Comparison of ENCODE assay signal across 8 mouse cellular contexts in genomic region chr6:51612371-51613051, GRCm38 (mm10).
DNase-seq lines count a peak whose midpoint lies in the region; ATAC-seq and TF ChIP-seq lines count a peak whose summit lies in the region.

No protein-coding gene starts in this region.

- H3K4me2 ChIP-seq in embryonic facial prominence, embryonic 12.5 days (replicated peaks) = peak overlapping the region; percentile 86
- H3K4me2 ChIP-seq in heart, embryonic 15.5 days = peak overlapping the region; percentile 96
- H3K4me2 ChIP-seq in liver, embryonic 12.5 days = peak overlapping the region; percentile 77

- H3K9ac ChIP-seq in embryonic facial prominence, embryonic 12.5 days = peak overlapping the region; percentile 55
- H3K9ac ChIP-seq in heart, embryonic 15.5 days = peak overlapping the region; percentile 64
- H3K9ac ChIP-seq in liver, embryonic 12.5 days = peak overlapping the region; percentile 49

- H3K4me3 ChIP-seq in C2C12 (ENCODE audit: insufficient read depth, poor library complexity, severe bottlenecking) = no peak overlapping the region
- H3K4me3 ChIP-seq in embryonic facial prominence, embryonic 12.5 days = peak overlapping the region; percentile 54
- H3K4me3 ChIP-seq in heart, embryonic 15.5 days = peak overlapping the region; percentile 74
- peak overlapping the region; percentile 59 for H3K4me3 ChIP-seq in liver, embryonic 12.5 days

- no peaks in the 10 kb centered on the region for H3K9me3 ChIP-seq in embryonic facial prominence, embryonic 12.5 days
- no peaks in the 10 kb centered on the region for H3K9me3 ChIP-seq in heart, embryonic 15.5 days (replicated peaks)
- H3K9me3 ChIP-seq in liver, embryonic 12.5 days (replicated peaks) = no peaks in the 10 kb centered on the region

- no peak overlapping the region for H3K27ac ChIP-seq in embryonic facial prominence, embryonic 12.5 days
- no peak overlapping the region for H3K27ac ChIP-seq in heart, embryonic 15.5 days
- H3K27ac ChIP-seq in liver, embryonic 12.5 days = no peak overlapping the region

- no peaks in the 10 kb centered on the region for H3K79me3 ChIP-seq in C2C12 (ENCODE audit: low read depth)

- H3K79me2 ChIP-seq in C2C12 (ENCODE audit: control insufficient read depth, insufficient read depth) = no peaks in the 10 kb centered on the region

- DNase-seq in adrenal gland, postnatal 10 days = peak; percentile 72
- peak; percentile 64 for DNase-seq in kidney, postnatal 14 days
- peak; percentile 71 for DNase-seq in testis, postnatal 10 days (ENCODE audit: low spot score)

- no peak for TF ChIP-seq CTCF in C2C12 (IDR thresholded peaks at IDR 0.05; ENCODE audit: control insufficient read depth, insufficient read depth, insufficient read length)

- H3K4me1 ChIP-seq in embryonic facial prominence, embryonic 12.5 days = 0 out of 2 replicates have a peak, but pooled peaks cover 3% of the 10 kb centered on the region
- H3K4me1 ChIP-seq in heart, embryonic 15.5 days (replicated peaks) = peaks cover 7% of the 10 kb centered on the region; the same call in 1 of the 2 replicates
- peaks cover 15% of the 10 kb centered on the region for H3K4me1 ChIP-seq in liver, embryonic 12.5 days

- H3K27me3 ChIP-seq in C2C12 (ENCODE audit: control insufficient read depth, insufficient read depth, insufficient read length) = peaks cover 3% of the 10 kb centered on the region
- H3K27me3 ChIP-seq in embryonic facial prominence, embryonic 12.5 days = peaks cover 14% of the 10 kb centered on the region
- H3K27me3 ChIP-seq in heart, embryonic 15.5 days = peaks cover 9% of the 10 kb centered on the region
- peaks cover 56% of the 10 kb centered on the region for H3K27me3 ChIP-seq in liver, embryonic 12.5 days (replicated peaks)

- no peaks in the 10 kb centered on the region for H3K36me3 ChIP-seq in C2C12 (ENCODE audit: control insufficient read depth, insufficient read depth)
- no peaks in the 10 kb centered on the region for H3K36me3 ChIP-seq in embryonic facial prominence, embryonic 12.5 days
- no peaks in the 10 kb centered on the region for H3K36me3 ChIP-seq in heart, embryonic 15.5 days
- H3K36me3 ChIP-seq in liver, embryonic 12.5 days = no peaks in the 10 kb centered on the region

- ATAC-seq in embryonic facial prominence, embryonic 12.5 days (ENCODE audit: insufficient number of reproducible peaks, insufficient read depth, low FRiP score, low TSS enrichment) = peak; percentile 75
- peak; percentile 90 for ATAC-seq in heart, embryonic 15.5 days (replicated peaks; ENCODE audit: insufficient number of reproducible peaks, insufficient read depth, low FRiP score, low read depth)
- peak; percentile 76 for ATAC-seq in liver, embryonic 12.5 days
- peak; percentile 52 for ATAC-seq in monocyte, adult 5-6 weeks (replicated peaks; ENCODE audit: insufficient number of reproducible peaks, low FRiP score, low TSS enrichment, poor library complexity, severe bottlenecking)

- peak overlapping the region; percentile 15 for H3ac ChIP-seq in C2C12 (ENCODE audit: control insufficient read depth, insufficient read length, low read depth)

- under 1% methylated on average over 54 of the region's 54 CpGs for WGBS in embryonic facial prominence, embryonic 12.5 days
- under 1% methylated on average over 51 of the region's 54 CpGs for WGBS in heart, embryonic 15.5 days
- WGBS in liver, embryonic 12.5 days (ENCODE audit: insufficient replicate concordance) = 1% methylated on average over 54 of the region's 54 CpGs

TF ChIP-seq in C2C12, 6 proteins besides CTCF, POLR2A, EP300 and RAD21:
- TF ChIP-seq MYOD1 (IDR thresholded peaks at IDR 0.05; ENCODE audit: control insufficient read depth, insufficient read length, low read depth) (no peak), CEBPB (IDR thresholded peaks at IDR 0.05; ENCODE audit: low read depth) (no peak), MAX (IDR thresholded peaks at IDR 0.05) (no peak), MYOG (IDR thresholded peaks at IDR 0.05; ENCODE audit: control insufficient read depth, extremely low read depth, insufficient read length) (no peak), USF1 (IDR thresholded peaks at IDR 0.05; ENCODE audit: low read depth) (no peak), FOSL1 (IDR thresholded peaks at IDR 0.05; ENCODE audit: insufficient read depth, low read length, poor library complexity, severe bottlenecking) (no peak)
